Mouse (Mus musculus) heart, adult 8-10 months (tissue): Measurements from ENCODE around the gene Olfr54. TPM values are rescaled to one million over a fixed set of nuclear protein-coding genes. Genes with fewer than 3 reads are reported as not detected.

Source experiments
- total RNA-seq, 4 experiments: library from RNA; stranded (reverse); gene quantifications; 2 replicates each; pipeline ENCODE4 v1.2.4; 2022

Olfr54 gene
- total RNA-seq, 4 experiments from 2014 or later, result not detected

Other genes starting within 250 kb of the Olfr54 start
- gene Zfp354c, start 186.5 kb upstream of the Olfr54 start, total RNA-seq, result 1 to 10 TPM; 2.3 to 3.6 (median 2.5) TPM
- 1 to 10 TPM; 1.2 to 2.1 (median 1.7) TPM for gene Zfp879, start 172.7 kb upstream of the Olfr54 start, total RNA-seq
- not detected for gene Grm6, start 163.6 kb upstream of the Olfr54 start, total RNA-seq
- 1 to 10 TPM in 1 of 4 experiments, under 1 TPM in 3; 0.41 to 1.8 (median 0.85) TPM for gene Zfp454, start 126.6 kb upstream of the Olfr54 start, total RNA-seq
- gene Zfp2, start 98.1 kb upstream of the Olfr54 start, total RNA-seq, result 1 to 10 TPM; 3.0 to 4.2 (median 3.2) TPM
- gene Zfp354b, start 82.6 kb upstream of the Olfr54 start, total RNA-seq, result 1 to 10 TPM; 1.2 to 2.1 (median 1.7) TPM
- gene 4933414I15Rik, start 70.5 kb upstream of the Olfr54 start, total RNA-seq, result not detected
- gene Prop1, start 60.5 kb upstream of the Olfr54 start, total RNA-seq, result not detected
- gene Olfr1378, start 47.7 kb upstream of the Olfr54 start, total RNA-seq, result not detected
- not detected for gene Olfr1377, start 32.3 kb upstream of the Olfr54 start, total RNA-seq
- not detected for gene Olfr51, start 10.6 kb upstream of the Olfr54 start, total RNA-seq
- gene Olfr1375, start 33.9 kb downstream of the Olfr54 start, total RNA-seq, result not detected
- gene Zfp354a, start 45.0 kb downstream of the Olfr54 start, total RNA-seq, result 1 to 10 TPM; 1.5 to 2.3 (median 2.1) TPM
- not detected for gene Gm12569, start 206.2 kb downstream of the Olfr54 start, total RNA-seq
- gene Clk4, start 247.5 kb downstream of the Olfr54 start, total RNA-seq, result 10 to 100 TPM; 28.6 to 47.2 (median 37.7) TPM
- gene BC049762, start 248.8 kb downstream of the Olfr54 start, total RNA-seq, result under 1 TPM in 2 of 4 experiments, not detected in 2; 0.38 to 0.50 TPM